Mouse (Mus musculus) lung, adult 2 months (tissue): ENCODE results near the gene Odc1.

Experiments used
- CTCF ChIP-seq: fragments of 200-500 bp; IDR thresholded peaks from 2 replicates; pipeline ENCODE4 v1.5.1; 2011; ENCODE audit warnings: mild to moderate bottlenecking, low read length, control low read depth; ENCODE audit not compliant: insufficient read depth
- POLR2A ChIP-seq: fragments of 200-500 bp; IDR thresholded peaks from 2 replicates; pipeline ENCODE4 v1.6.1; 2011; ENCODE audit warnings: low read depth, mild to moderate bottlenecking, control low read depth, low read length, borderline replicate concordance; ENCODE audit errors: extremely low read depth

DNA sequence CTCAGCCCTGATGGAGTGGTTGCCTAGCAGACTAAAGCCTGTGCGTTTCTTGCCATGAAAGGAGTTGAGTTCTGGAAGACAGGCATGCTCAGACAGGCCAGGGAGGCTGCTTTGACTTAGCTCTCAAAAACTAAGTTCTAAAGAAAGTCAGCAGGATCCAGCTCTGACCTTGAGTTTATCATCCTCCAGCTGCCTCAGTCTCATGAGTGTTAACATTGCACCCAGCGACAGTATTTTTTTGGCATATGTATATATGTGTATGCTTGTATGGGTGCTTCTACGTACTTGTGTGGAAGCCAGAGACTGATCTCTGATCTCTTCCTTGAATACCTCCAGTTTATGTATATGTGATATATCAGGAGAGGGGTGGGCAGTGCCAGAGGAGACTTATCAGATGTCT, 7.8 kb downstream of the Odc1 start:
- TF ChIP-seq POLR2A (no peak), CTCF (no peak)
